Mouse (Mus musculus) kidney, adult 2 months (tissue): ENCODE data around the gene Capn1.

Experiments
- CTCF ChIP-seq: fragments of 200-500 bp; conservative IDR thresholded peaks from 2 replicates; pipeline ENCODE4 v1.5.1; 2011; ENCODE audit warnings: low read depth, mild to moderate bottlenecking, control low read depth, low read length, moderate library complexity, mixed read lengths; ENCODE audit not compliant: insufficient read depth, insufficient read length
- POLR2A ChIP-seq: fragments of 200-500 bp; IDR thresholded peaks from one replicate; pipeline ENCODE4 v1.6.1; 2011; ENCODE audit warnings: low read depth, low read length, control low read depth

- no peak for TF ChIP-seq CTCF
- no peak for TF ChIP-seq POLR2A
Observed at GRCm38 (mm10) chr19:6037695-6038094, 22.0 kb upstream of the Capn1 start.
